Mouse (Mus musculus) heart, adult 2 months (tissue): Measurements from ENCODE around the gene Cript. TPM values are rescaled to one million over a fixed set of nuclear protein-coding genes. Genes with fewer than 3 reads are reported as not detected.

ENCODE experiments used
- DNase-seq, 2 experiments: peaks; one replicate each; pipeline ENCODE4 v3.0.0; 2021
- H3K27ac ChIP-seq: fragments of 200-600 bp; 2 replicates; pipeline ENCODE4 v1.8.1; 2022
- H3K27me3 ChIP-seq: fragments of 200-500 bp; 2 replicates; pipeline ENCODE4 v1.6.1; 2012; ENCODE audit warnings: mild to moderate bottlenecking, low read length, inconsistent platforms, mixed read lengths; ENCODE audit not compliant: control insufficient read depth, insufficient read depth
- H3K36me3 ChIP-seq: fragments of 200-500 bp; 2 replicates; pipeline ENCODE4 v1.6.1; 2012; ENCODE audit warnings: low read length, inconsistent platforms; ENCODE audit not compliant: control insufficient read depth, insufficient read depth
- H3K4me1 ChIP-seq: fragments of 200-500 bp; 2 replicates; pipeline ENCODE4 v1.6.1; 2011; ENCODE audit warnings: low read length; ENCODE audit not compliant: control insufficient read depth, insufficient read depth
- H3K4me3 ChIP-seq: fragments of 200-600 bp; 2 replicates; pipeline ENCODE4 v1.8.1; 2022
- H3K79me2 ChIP-seq: fragments of 200-500 bp; replicated peaks from 2 replicates; pipeline ENCODE4 v1.6.1; 2012; ENCODE audit warnings: mild to moderate bottlenecking, inconsistent platforms, low read length, moderate library complexity, mixed read lengths; ENCODE audit not compliant: control insufficient read depth, insufficient read depth
- H3K9ac ChIP-seq: fragments of 200-500 bp; 2 replicates; pipeline ENCODE4 v1.6.1; 2012; ENCODE audit warnings: low read depth, mild to moderate bottlenecking, control low read depth, inconsistent platforms, low read length, mixed read lengths
- CTCF ChIP-seq: fragments of 200-600 bp; IDR thresholded peaks from 2 replicates; pipeline ENCODE4 v1.8.1; 2022; ENCODE audit warnings: antibody characterized with exemption, mild to moderate bottlenecking, moderate library complexity
- EP300 ChIP-seq: fragments of 200-500 bp; IDR thresholded peaks from 2 replicates; pipeline ENCODE4 v1.6.1; 2011; ENCODE audit warnings: low read depth, low read length, control low read depth; ENCODE audit not compliant: insufficient read depth
- POLR2A ChIP-seq: fragments of 200-500 bp; IDR thresholded peaks from 2 replicates; pipeline ENCODE4 v1.6.1; 2011; ENCODE audit warnings: mild to moderate bottlenecking, low read depth, low read length, control low read depth; ENCODE audit not compliant: insufficient read depth
- WGBS: fragments of 180-500 bp; shearing (Covaris S2); methylation state at CpG from one replicate; pipeline ENCODE4 v1.1.7; 2018; 5-methylcytosine and 5-hydroxymethylcytosine counted together
- intact Hi-C: fragments of 180-260 bp; cut with DNase I; formaldehyde crosslinking; loops from one replicate; pipeline ENCODE4 v1.15.1; 2025
- polyA plus RNA-seq: library from polyadenylated mRNA; depleted of rRNA; stranded (reverse); fragments of >200 nt; gene quantifications from 2 replicates; pipeline ENCODE4 v1.2.3, GENCODE M21; 2012
- total RNA-seq, 2 experiments: library from RNA; stranded (reverse); gene quantifications; 2 replicates each; pipeline ENCODE4 v1.2.3; 2021

The Cript gene
- total and polyA plus RNA-seq, 3 experiments: 15.3 to 43.7 (median 43.5) TPM

DNA sequence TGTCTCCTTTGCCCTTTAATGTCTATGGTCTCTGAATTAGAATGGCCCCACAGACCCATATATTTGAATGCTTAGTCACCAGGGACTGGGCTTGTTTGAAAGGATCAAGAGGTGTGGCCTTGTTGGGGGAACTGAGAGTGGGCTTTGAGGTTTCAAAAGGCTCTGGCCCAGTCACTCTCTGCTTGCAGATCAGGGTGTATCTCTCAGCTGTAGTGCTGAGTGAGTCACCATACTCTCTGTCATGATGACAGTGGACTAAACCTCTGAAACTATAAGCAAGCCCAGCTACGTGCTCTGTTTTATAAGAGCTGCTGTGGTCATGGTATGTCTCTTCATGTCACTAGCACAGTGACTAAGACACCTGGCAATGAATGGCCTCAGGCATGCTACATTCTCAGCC is 27.1 kb downstream of the Cript start:
- Histone ChIP-seq H3K36me3 (no peaks in the 10 kb centered on the region), H3K4me1 (peaks cover 10% of the 10 kb centered on the region), H3K79me2 (no peaks in the 10 kb centered on the region), H3K27me3 (no peaks in the 10 kb centered on the region), H3K4me3 (no peak overlapping the region), H3K9ac (no peak overlapping the region), H3K27ac (no peak overlapping the region)
- intact Hi-C loops: no loop called here
- WGBS: 100% methylated on average over 1 of the region's 1 CpGs
- no peak for TF ChIP-seq EP300
- no peak for DNase-seq

DNA sequence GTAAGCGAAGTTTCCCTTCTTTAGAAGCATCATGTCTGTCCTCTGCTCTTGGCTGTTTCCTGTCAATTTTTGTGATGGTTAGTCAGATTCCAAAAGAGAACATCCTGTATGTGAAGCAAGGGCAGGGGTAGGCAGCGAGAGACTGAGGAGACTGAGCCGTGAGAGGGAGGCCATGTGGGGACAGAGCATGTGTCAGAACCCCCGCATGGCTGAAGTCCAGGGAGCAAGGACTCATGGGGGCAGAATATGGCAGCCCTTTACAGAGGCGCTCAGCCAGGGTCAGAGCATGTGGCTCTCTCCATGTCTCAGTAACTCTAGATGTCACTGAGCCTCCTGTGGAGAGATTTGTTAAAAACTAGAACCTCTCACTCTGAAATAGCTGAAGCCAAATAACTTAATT is 28.6 kb downstream of the Cript start:
- Histone ChIP-seq H3K4me1 (peaks cover 10% of the 10 kb centered on the region), H3K27ac (no peak overlapping the region), H3K9ac (no peak overlapping the region), H3K79me2 (no peaks in the 10 kb centered on the region), H3K4me3 (no peak overlapping the region), H3K36me3 (no peaks in the 10 kb centered on the region), H3K27me3 (no peaks in the 10 kb centered on the region)
- WGBS: 64% methylated on average over 5 of the region's 5 CpGs
- TF ChIP-seq EP300 (no peak), CTCF (no peak), POLR2A (no peak)
- DNase-seq: no peak
- intact Hi-C loops: no loop called here

DNA sequence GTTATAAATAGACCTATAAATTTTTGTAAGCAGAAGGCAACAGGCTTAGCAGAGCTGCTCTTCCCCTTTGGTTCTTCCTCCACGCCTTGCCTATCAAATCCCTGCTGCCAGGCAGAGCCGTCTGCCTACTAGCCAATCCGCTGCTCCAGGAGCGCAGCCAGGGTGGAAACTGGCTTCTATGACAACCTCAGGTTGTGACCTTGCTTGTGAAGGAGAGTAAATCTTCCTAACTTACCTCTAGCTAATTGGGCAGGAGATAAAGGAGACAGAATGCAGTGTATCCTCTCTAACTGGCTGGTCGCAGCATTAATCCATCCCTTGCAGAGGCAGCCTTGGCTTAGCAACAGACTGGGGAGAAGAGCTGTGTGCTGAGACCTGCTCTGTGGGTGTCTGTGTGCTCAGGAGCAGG is 29.7 kb downstream of the Cript start:
- Histone ChIP-seq H3K79me2 (no peaks in the 10 kb centered on the region), H3K27me3 (no peaks in the 10 kb centered on the region), H3K4me1 (peaks cover 10% of the 10 kb centered on the region), H3K36me3 (no peaks in the 10 kb centered on the region), H3K27ac (peak overlapping the region; percentile 44), H3K4me3 (no peak overlapping the region), H3K9ac (peak overlapping the region; percentile 42)
- TF ChIP-seq EP300: no peak
- no peak for TF ChIP-seq CTCF
- no peak for TF ChIP-seq POLR2A
- 31% methylated on average over 5 of the region's 5 CpGs for WGBS
- intact Hi-C loops: no loop called here
- peak; percentile 40 to 41 for DNase-seq

DNA sequence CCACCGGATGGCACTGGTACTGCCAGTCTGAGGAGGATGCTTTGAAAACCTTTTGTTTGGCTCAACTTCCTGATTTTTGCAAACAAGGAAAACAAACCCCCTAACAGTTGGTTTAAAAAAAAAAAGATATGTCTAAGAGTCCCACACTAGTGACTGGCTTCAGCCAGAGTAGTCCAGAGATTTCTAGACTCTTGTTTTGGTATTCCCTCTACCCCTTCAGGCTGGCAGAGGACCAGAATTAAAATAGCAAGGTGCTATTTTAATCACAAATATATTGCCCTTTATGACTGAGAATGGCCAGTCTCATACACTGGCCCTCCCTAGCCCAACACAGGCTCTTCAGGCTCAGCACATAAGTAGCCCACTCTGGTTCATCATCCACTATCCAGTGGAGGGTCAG is 30.3 kb downstream of the Cript start:
- Histone ChIP-seq H3K27ac (no peak overlapping the region; the same call in 1 of the 2 replicates), H3K9ac (no peak overlapping the region), H3K79me2 (no peaks in the 10 kb centered on the region), H3K36me3 (no peaks in the 10 kb centered on the region), H3K4me1 (peaks cover 10% of the 10 kb centered on the region), H3K27me3 (no peaks in the 10 kb centered on the region), H3K4me3 (no peak overlapping the region)
- intact Hi-C loops: no loop called here
- WGBS: 34% methylated on average over 1 of the region's 1 CpGs
- no peak for TF ChIP-seq CTCF
- TF ChIP-seq POLR2A: no peak
- no peak for TF ChIP-seq EP300
- no peak for DNase-seq

- H3K4me3 ChIP-seq: no peak overlapping the region
- intact Hi-C loops: no loop called here
Measured at GRCm38 (mm10) chr17:87056761-87057160, 31.4 kb downstream of the Cript start.

GRCm38 (mm10) chr17:87057486-87058266 is 32.3 kb downstream of the Cript start:
- DNase-seq: peak; percentile 71 to 76
- H3K27me3 ChIP-seq: no peaks in the 10 kb centered on the region
- intact Hi-C loops: no loop called here
- H3K4me1 ChIP-seq: peaks cover 10% of the 10 kb centered on the region
- WGBS: 45% methylated on average over 8 of the region's 8 CpGs
- TF ChIP-seq EP300 (no peak), POLR2A (no peak), CTCF (no peak)
- H3K36me3 ChIP-seq: no peaks in the 10 kb centered on the region
- H3K79me2 ChIP-seq: no peaks in the 10 kb centered on the region
- H3K27ac ChIP-seq: no peak overlapping the region; the same call in none of the 2 replicates
- no peak overlapping the region for H3K4me3 ChIP-seq
- H3K9ac ChIP-seq: no peak overlapping the region

More at GRCm38 (mm10) chr17:87056761-87057160, 31.4 kb downstream of the Cript start:
- Histone ChIP-seq H3K9ac (no peak overlapping the region), H3K27me3 (no peaks in the 10 kb centered on the region), H3K36me3 (no peaks in the 10 kb centered on the region), H3K79me2 (no peaks in the 10 kb centered on the region), H3K4me1 (peaks cover 9% of the 10 kb centered on the region), H3K27ac (no peak overlapping the region)
- DNase-seq: no peak
- TF ChIP-seq EP300: no peak
- 95% methylated on average over 7 of the region's 7 CpGs for WGBS
